Mouse (Mus musculus): ENCODE data around the gene Phgdh. TPM values are rescaled to one million over a fixed set of nuclear protein-coding genes. Genes with fewer than 3 reads are reported as not detected.
A peak's percentile ranks its signal among the peaks of the same experiment; 100 is the strongest.

Phgdh gene
- polyA plus RNA-seq, 1 experiment from 2014 or later, result 194 TPM

- H3K27ac ChIP-seq (replicated peaks), result no peak within 1 kb of the TSS
- H3K9me3 ChIP-seq, result no peaks in the 10 kb centered on the region
- H3K27me3 ChIP-seq, result no peaks in the 10 kb centered on the region
- no peak within 1 kb of the TSS for H3K4me2 ChIP-seq (replicated peaks)
- no peaks in the 10 kb centered on the region for H3K4me1 ChIP-seq
- WGBS, result 65% methylated on average over 14 of the region's 14 CpGs
- no peak within 1 kb of the TSS for H3K4me3 ChIP-seq
- H3K9ac ChIP-seq (replicated peaks), result no peak within 1 kb of the TSS
- H3K36me3 ChIP-seq, result no peaks in the 10 kb centered on the region
- peak; percentile 65 for ATAC-seq (replicated peaks)
These were observed 59.4 kb downstream of the Phgdh start, which contains the start of gene Hmgcs2 for GRCm38 (mm10) chr3:98280204-98280932. Gene Hmgcs2, plus strand, starts transcription at chr3:98280435.

- 89% methylated on average over 4 of the region's 4 CpGs for WGBS
These were observed 60.1 kb downstream of the Phgdh start for GRCm38 (mm10) chr3:98279682-98280081.

GRCm38 (mm10) chr3:98273623-98274398, 66.0 kb downstream of the Phgdh start:
- Histone ChIP-seq H3K36me3 (no peaks in the 10 kb centered on the region), H3K9ac (replicated peaks) (no peak overlapping the region), H3K27me3 (no peaks in the 10 kb centered on the region), H3K4me2 (replicated peaks) (no peak overlapping the region), H3K27ac (replicated peaks) (no peak overlapping the region), H3K9me3 (no peaks in the 10 kb centered on the region), H3K4me1 (no peaks in the 10 kb centered on the region), H3K4me3 (no peak overlapping the region)
- 55% methylated on average over 11 of the region's 11 CpGs for WGBS
- ATAC-seq (replicated peaks), result no peak

More at GRCm38 (mm10) chr3:98279682-98280081, 60.1 kb downstream of the Phgdh start:
- H3K4me3 ChIP-seq, result no peak overlapping the region
- H3K27ac ChIP-seq (replicated peaks), result no peak overlapping the region
- no peaks in the 10 kb centered on the region for H3K27me3 ChIP-seq
- ATAC-seq (replicated peaks), result no peak
- no peaks in the 10 kb centered on the region for H3K4me1 ChIP-seq
- no peak overlapping the region for H3K9ac ChIP-seq (replicated peaks)
- no peak overlapping the region for H3K4me2 ChIP-seq (replicated peaks)
- H3K9me3 ChIP-seq, result no peaks in the 10 kb centered on the region
- no peaks in the 10 kb centered on the region for H3K36me3 ChIP-seq

GRCm38 (mm10) chr3:98267249-98267651, 72.5 kb downstream of the Phgdh start:
- Histone ChIP-seq H3K4me2 (replicated peaks) (no peak overlapping the region), H3K4me1 (peaks cover 4% of the 10 kb centered on the region; the same call in 1 of the 2 replicates), H3K4me3 (no peak overlapping the region), H3K9ac (replicated peaks) (no peak overlapping the region), H3K27me3 (no peaks in the 10 kb centered on the region), H3K36me3 (no peaks in the 10 kb centered on the region), H3K27ac (replicated peaks) (no peak overlapping the region), H3K9me3 (no peaks in the 10 kb centered on the region)
- no peak; the same call in 1 of the 2 replicates for ATAC-seq (replicated peaks)
- 6% methylated on average over 6 of the region's 6 CpGs for WGBS

Other genes starting within 250 kb of the Phgdh start
- gene Adam30, start 179.4 kb downstream of the Phgdh start, polyA plus RNA-seq (2015; fragmentation: Nextera tagmentation; extraction: Ambion mirVana), result not detected in 2 replicates
- not detected in 2 replicates for gene Reg4, start 117.8 kb downstream of the Phgdh start, polyA plus RNA-seq (2015; fragmentation: Nextera tagmentation; extraction: Ambion mirVana)
- 7.6 and 8.2 TPM in 2 replicates for gene Hmgcs2, start 59.6 kb downstream of the Phgdh start, polyA plus RNA-seq (2015; fragmentation: Nextera tagmentation; extraction: Ambion mirVana)
- gene Zfp697, start 42.5 kb upstream of the Phgdh start, polyA plus RNA-seq (2015; fragmentation: Nextera tagmentation; extraction: Ambion mirVana), result 15.5 and 16.0 TPM in 2 replicates
- not detected in 2 replicates for gene Gm4450, start 117.1 kb upstream of the Phgdh start, polyA plus RNA-seq (2015; fragmentation: Nextera tagmentation; extraction: Ambion mirVana)
- not detected in 2 replicates for gene Hsd3b4, start 170.5 kb upstream of the Phgdh start, polyA plus RNA-seq (2015; fragmentation: Nextera tagmentation; extraction: Ambion mirVana)
- not detected in 2 replicates for gene Gm10681, start 248.8 kb upstream of the Phgdh start, polyA plus RNA-seq (2015; fragmentation: Nextera tagmentation; extraction: Ambion mirVana)

Data from forebrain, embryonic 15.5 days (tissue).